Comparison of ENCODE assay signal across 22 mouse cellular contexts in the genomic region with DNA sequence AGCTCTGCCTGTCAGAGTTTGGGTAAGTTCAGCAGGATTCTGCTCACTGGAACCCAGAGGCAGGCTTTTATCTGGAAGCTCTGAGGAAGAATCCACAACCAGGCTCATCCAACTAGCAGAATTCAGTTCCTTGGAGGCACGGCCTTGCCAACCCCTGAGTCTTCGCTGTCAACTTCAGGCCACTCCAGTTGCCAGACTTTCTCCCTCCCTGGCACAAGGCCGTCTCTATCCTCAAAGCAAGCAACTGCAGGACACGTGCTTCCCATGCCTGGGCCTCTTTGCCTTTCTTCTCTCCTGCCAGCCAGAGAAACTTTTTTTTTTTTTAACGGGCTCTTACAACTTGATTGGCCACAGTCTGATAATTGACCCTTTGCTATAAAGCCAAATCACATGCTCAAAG. TPM values are rescaled to one million over a fixed set of nuclear protein-coding genes. Genes with fewer than 3 reads are reported as not detected.
DNase-seq lines count a peak whose midpoint lies in the region; ATAC-seq and TF ChIP-seq lines count a peak whose summit lies in the region.
"Had no signal": no experiment of that assay in that cellular context is flagged by ENCODE, and none has a peak within 500 bp of the region (broad histone marks: within the 10 kb centered on the region; RNA-seq: fewer than 3 reads in every experiment).

No protein-coding gene starts in this region.

- TF ChIP-seq CTCF in gastrocnemius, adult 2 months (IDR thresholded peaks at IDR 0.05): no peak
- no peak for TF ChIP-seq CTCF in lung, embryonic 14.5 days (IDR thresholded peaks at IDR 0.05; ENCODE audit: low read depth)
- TF ChIP-seq CTCF in heart, adult 2 months (IDR thresholded peaks at IDR 0.05): no peak

- H3K27ac ChIP-seq in gastrocnemius, adult 2 months: no peak overlapping the region
- H3K27ac ChIP-seq in lung, embryonic 14.5 days (ENCODE audit: low read depth): no peak overlapping the region
- no peak overlapping the region for H3K27ac ChIP-seq in heart, adult 2 months
- H3K27ac ChIP-seq: limb, embryonic 10.5 days; macrophage; neural tube, embryonic 15.5 days had no signal

- no peaks in the 10 kb centered on the region for H3K79me2 ChIP-seq in heart, adult 2 months (replicated peaks; ENCODE audit: control insufficient read depth, insufficient read depth, low read length)

- no peaks in the 10 kb centered on the region for H3K9me3 ChIP-seq in lung, embryonic 14.5 days (ENCODE audit: low read depth, low read length)
- H3K9me3 ChIP-seq: limb, embryonic 10.5 days; neural tube, embryonic 15.5 days had no signal

- ATAC-seq in lung, embryonic 14.5 days (ENCODE audit: insufficient read depth): no peak
- ATAC-seq: activated CD4-positive, CD25-positive, alpha-beta regulatory T cell, adult 4 months had no signal

- peak; percentile 48 for DNase-seq in gastrocnemius, adult 2 months
- DNase-seq in gastrocnemius, adult 18-20 months (ENCODE audit: low spot score): no peak
- DNase-seq in lung, embryonic 14.5 days: peak; percentile 38
- DNase-seq in lung, postnatal 14 days: no peak
- peak; percentile 60 for DNase-seq in adrenal gland, postnatal 14 days
- peak; percentile 24 for DNase-seq in embryo, embryonic 9.5 days (ENCODE audit: extremely low spot score)
- DNase-seq in right cerebral cortex, postnatal 10 days (ENCODE audit: low spot score in 2 of 2): no peak
- DNase-seq in heart, adult 2 months: no peak
- DNase-seq: cerebellum, adult 11 months; kidney, adult 18-20 months had no signal

- no peak for TF ChIP-seq EP300 in heart, adult 2 months (IDR thresholded peaks at IDR 0.05; ENCODE audit: insufficient read depth, low read depth, low read length)

- no peak overlapping the region for H3K4me2 ChIP-seq in lung, embryonic 14.5 days
- H3K4me2 ChIP-seq: heart, embryonic 11.5 days; neural tube, embryonic 15.5 days had no signal

- no peaks in the 10 kb centered on the region for H3K27me3 ChIP-seq in lung, embryonic 14.5 days (ENCODE audit: insufficient read depth, low read length)
- no peaks in the 10 kb centered on the region for H3K27me3 ChIP-seq in heart, adult 2 months (ENCODE audit: control insufficient read depth, insufficient read depth, low read length)

- no peak for TF ChIP-seq POLR2A in heart, adult 2 months (IDR thresholded peaks at IDR 0.05; ENCODE audit: insufficient read depth, low read depth, low read length)

- WGBS in lung, embryonic 14.5 days: 33% methylated on average over 5 of the region's 5 CpGs
- 46% methylated on average over 5 of the region's 5 CpGs for WGBS in heart, adult 2 months

- H3K4me3 ChIP-seq in gastrocnemius, adult 2 months: no peak overlapping the region
- no peak overlapping the region for H3K4me3 ChIP-seq in lung, embryonic 14.5 days (ENCODE audit: low read depth, low read length)
- H3K4me3 ChIP-seq in heart, adult 2 months: no peak overlapping the region
- H3K4me3 ChIP-seq: erythroblast, embryonic 14.5 days; limb, embryonic 10.5 days; neural tube, embryonic 15.5 days had no signal

- no peaks in the 10 kb centered on the region for H3K36me3 ChIP-seq in lung, embryonic 14.5 days (ENCODE audit: insufficient read depth)
- H3K36me3 ChIP-seq in heart, adult 2 months (ENCODE audit: control insufficient read depth, insufficient read depth, low read length): no peaks in the 10 kb centered on the region
- H3K36me3 ChIP-seq: limb, embryonic 10.5 days; neural tube, embryonic 15.5 days had no signal

- no peaks in the 10 kb centered on the region for H3K4me1 ChIP-seq in lung, embryonic 14.5 days (ENCODE audit: insufficient read depth)
- H3K4me1 ChIP-seq in heart, adult 2 months (ENCODE audit: control insufficient read depth, insufficient read depth, low read length): no peaks in the 10 kb centered on the region

- H3K9ac ChIP-seq in lung, embryonic 14.5 days: no peak overlapping the region
- no peak overlapping the region for H3K9ac ChIP-seq in heart, adult 2 months (ENCODE audit: low read depth, low read length)
- H3K9ac ChIP-seq: neural tube, embryonic 15.5 days had no signal

- intact Hi-C loops in gastrocnemius, adult 2 months (cut with DNase I): loop anchor here (5.0 kb wide), 1 partner anchor 278 kb away; no protein-coding TSS in a partner anchor
- intact Hi-C loops in heart, adult 2 months (cut with DNase I): no loop called here

RNA-seq across cellular contexts. Expression of gene Foxe3, which starts 19.2 kb away (rescaled TPM):
- not detected for total RNA-seq in gastrocnemius, adult 2 months (2021)
- total RNA-seq in gastrocnemius, adult 18-20 months (2021): not detected
- not detected in 2 replicates for polyA plus RNA-seq in lung, embryonic 14.5 days (2014; fragmentation: Nextera tagmentation; extraction: Ambion mirVana)
- total RNA-seq in adrenal gland, postnatal 14 days (2021): not detected in 2 replicates
- total RNA-seq in heart, adult 2 months (2021): not detected
- not detected in 2 replicates for polyA plus RNA-seq in heart, adult 2 months (2012; rRNA removed)
- total RNA-seq: common myeloid progenitor, adult 5-6 weeks; hematopoietic stem cell, adult 5-6 weeks; layer of hippocampus, postnatal 25 days had no signal
- polyA plus RNA-seq: activated CD4-positive, CD25-positive, alpha-beta regulatory T cell, adult 4 months; erythroblast, embryonic 14.5 days; heart, embryonic 11.5 days; limb, embryonic 10.5 days; liver, embryonic 16.5 days; macrophage; neural tube, embryonic 15.5 days; small intestine, adult 2 months; stomach, embryonic 14.5 days had no signal

RNA-seq across cellular contexts. Expression of gene Foxd2, which starts 36.3 kb away (rescaled TPM):
- under 1 TPM; 0.14 to 0.38 TPM for total RNA-seq in gastrocnemius, adult 2 months (2021)
- under 1 TPM in 1 of 2 experiments, not detected in 1; 0.24 TPM for total RNA-seq in gastrocnemius, adult 18-20 months (2021)
- 0.16 and 0.32 TPM in 2 replicates for polyA plus RNA-seq in lung, embryonic 14.5 days (2014; fragmentation: Nextera tagmentation; extraction: Ambion mirVana)
- 1.6 and 1.9 TPM in 2 replicates for total RNA-seq in adrenal gland, postnatal 14 days (2021)
- under 1 TPM; 0.16 to 0.32 TPM for total RNA-seq in heart, adult 2 months (2021)
- polyA plus RNA-seq in heart, adult 2 months (2012; rRNA removed): 0.14 and 0.15 TPM in 2 replicates
- polyA plus RNA-seq: liver, embryonic 16.5 days; stomach, embryonic 14.5 days had no signal

RNA-seq across cellular contexts. Expression of gene Cmpk1, which starts 42.0 kb away (rescaled TPM):
- total RNA-seq in gastrocnemius, adult 2 months (2021): 10 to 100 TPM; 18.3 to 24.0 TPM
- total RNA-seq in gastrocnemius, adult 18-20 months (2021): 10 to 100 TPM; 16.9 to 17.1 TPM
- 99.8 and 112 TPM in 2 replicates for polyA plus RNA-seq in lung, embryonic 14.5 days (2014; fragmentation: Nextera tagmentation; extraction: Ambion mirVana)
- total RNA-seq in adrenal gland, postnatal 14 days (2021): 103 and 104 TPM in 2 replicates
- 10 to 100 TPM; 32.2 to 37.2 TPM for total RNA-seq in heart, adult 2 months (2021)
- 7.2 and 12.2 TPM in 2 replicates for polyA plus RNA-seq in heart, adult 2 months (2012; rRNA removed)

RNA-seq across cellular contexts. Expression of gene Stil, which starts 54.9 kb away (rescaled TPM):
- under 1 TPM; 0.06 to 0.13 TPM for total RNA-seq in gastrocnemius, adult 2 months (2021)
- not detected for total RNA-seq in gastrocnemius, adult 18-20 months (2021)
- 23.3 and 26.0 TPM in 2 replicates for polyA plus RNA-seq in lung, embryonic 14.5 days (2014; fragmentation: Nextera tagmentation; extraction: Ambion mirVana)
- total RNA-seq in adrenal gland, postnatal 14 days (2021): 1.9 and 2.3 TPM in 2 replicates
- total RNA-seq in heart, adult 2 months (2021): under 1 TPM in 1 of 2 experiments, not detected in 1; 0.36 TPM
- 0.08 and 0.12 TPM in 2 replicates for polyA plus RNA-seq in heart, adult 2 months (2012; rRNA removed)

Comparison
In these comparisons a context has a peak if more than half of its experiments do, and no peak if none do; other contexts are left out.
1. DNase-seq: peak in gastrocnemius, adult 2 months (single experiment), lung, embryonic 14.5 days (single experiment), adrenal gland, postnatal 14 days (single experiment) and embryo, embryonic 9.5 days (single experiment); none in gastrocnemius, adult 18-20 months (single experiment), lung, postnatal 14 days (single experiment), right cerebral cortex, postnatal 10 days (0 of 2) and heart, adult 2 months (0 of 2).